Mouse (Mus musculus) E14TG2a.4 (cell line): Measurements from ENCODE around the gene Hmcn2.

Experiments
- H3K27me3 ChIP-seq: 2 replicates; pipeline ENCODE4 v1.6.1; 2014; ENCODE audit warnings: low read length, control low read depth; ENCODE audit not compliant: insufficient read depth
- H3K36me3 ChIP-seq: 2 replicates; pipeline ENCODE4 v1.6.1; 2014; ENCODE audit warnings: low read length, control low read depth; ENCODE audit not compliant: insufficient read depth
- H3K4me1 ChIP-seq: replicated peaks from 2 replicates; pipeline ENCODE4 v1.6.1; 2014; ENCODE audit warnings: low read depth, low read length, control low read depth
- H3K4me3 ChIP-seq: replicated peaks from 2 replicates; pipeline ENCODE4 v1.5.1; 2014; ENCODE audit warnings: mild to moderate bottlenecking, low read length
- H3K9me3 ChIP-seq: 2 replicates; pipeline ENCODE4 v1.6.1; 2014; ENCODE audit warnings: low read length, control low read depth
- CTCF ChIP-seq: conservative IDR thresholded peaks from 2 replicates; pipeline ENCODE4 v1.5.1; 2014; ENCODE audit warnings: low read length
- NANOG ChIP-seq: IDR thresholded peaks from 2 replicates; pipeline ENCODE4 v1.6.1; 2014; ENCODE audit warnings: borderline replicate concordance, low read length, mixed read lengths
- POU5F1 ChIP-seq: IDR thresholded peaks from 2 replicates; pipeline ENCODE4 v1.6.1; 2014; ENCODE audit warnings: low read length, borderline replicate concordance

Gene Hmcn2

DNA sequence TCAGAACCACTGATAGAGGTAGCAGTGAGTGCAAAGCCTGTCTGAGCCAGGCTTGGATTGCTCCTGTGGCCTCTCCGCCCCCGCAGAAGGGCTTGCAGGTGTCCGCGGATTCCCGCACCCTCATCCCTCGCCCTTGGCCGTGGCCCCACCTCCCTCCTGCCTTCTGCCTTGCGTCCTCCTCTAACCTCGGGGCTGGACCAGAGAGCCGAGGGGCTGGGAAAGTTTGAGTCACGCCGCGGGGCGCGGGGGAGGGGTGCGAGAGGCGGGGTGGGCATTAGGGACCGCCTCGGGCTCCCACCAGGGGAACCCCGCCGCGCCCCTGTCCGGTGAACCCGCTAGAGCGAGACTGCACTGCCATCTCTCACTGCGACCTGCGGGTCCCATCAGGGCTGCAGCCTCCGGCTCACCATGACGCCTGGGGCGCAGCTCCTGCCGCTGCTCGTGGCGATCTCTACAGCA is at the start of gene Hmcn2:
Hmcn2 (plus strand) TSS at position 409 of the 459 bp plus-strand sequence.
- no peak for TF ChIP-seq CTCF
- no peak for TF ChIP-seq POU5F1
- TF ChIP-seq NANOG = no peak
- Histone ChIP-seq H3K4me3 (peak within 1 kb of the TSS; percentile 67), H3K4me1 (peaks cover 34% of the 10 kb centered on the region), H3K36me3 (no peaks in the 10 kb centered on the region), H3K9me3 (no peaks in the 10 kb centered on the region), H3K27me3 (peaks cover 89% of the 10 kb centered on the region)

GRCm38 (mm10) chr2:31267447-31267846 is 46.8 kb upstream of the Hmcn2 start:
- H3K9me3 ChIP-seq = no peaks in the 10 kb centered on the region
- peaks cover 9% of the 10 kb centered on the region for H3K27me3 ChIP-seq
- no peak overlapping the region for H3K4me3 ChIP-seq
- peaks cover 62% of the 10 kb centered on the region for H3K4me1 ChIP-seq
- H3K36me3 ChIP-seq = no peaks in the 10 kb centered on the region
- TF ChIP-seq CTCF (no peak), POU5F1 (no peak), NANOG (no peak)

- Histone ChIP-seq H3K9me3 (no peaks in the 10 kb centered on the region), H3K4me1 (peaks cover 58% of the 10 kb centered on the region), H3K4me3 (no peak overlapping the region), H3K27me3 (peaks cover 6% of the 10 kb centered on the region), H3K36me3 (no peaks in the 10 kb centered on the region)
- no peak for TF ChIP-seq POU5F1
Observed at GRCm38 (mm10) chr2:31268631-31269030, 45.6 kb upstream of the Hmcn2 start.

- TF ChIP-seq NANOG (no peak), CTCF (no peak), POU5F1 (no peak)
- Histone ChIP-seq H3K27me3 (peaks cover 8% of the 10 kb centered on the region), H3K4me1 (peaks cover 58% of the 10 kb centered on the region), H3K36me3 (no peaks in the 10 kb centered on the region), H3K4me3 (no peak overlapping the region), H3K9me3 (no peaks in the 10 kb centered on the region)
Observed at GRCm38 (mm10) chr2:31269188-31269587, 45.0 kb upstream of the Hmcn2 start.

- TF ChIP-seq POU5F1 (no peak), CTCF (no peak), NANOG (no peak)
Observed at GRCm38 (mm10) chr2:31269847-31270246, 44.4 kb upstream of the Hmcn2 start.

GRCm38 (mm10) chr2:31270470-31270869 is 43.7 kb upstream of the Hmcn2 start:
- TF ChIP-seq CTCF = no peak
- TF ChIP-seq NANOG = no peak
- no peak for TF ChIP-seq POU5F1
- Histone ChIP-seq H3K4me1 (peaks cover 53% of the 10 kb centered on the region), H3K36me3 (no peaks in the 10 kb centered on the region), H3K27me3 (peaks cover 8% of the 10 kb centered on the region), H3K4me3 (0 out of 2 replicates have a peak overlapping the region, but pooled peaks have one; percentile 10), H3K9me3 (no peaks in the 10 kb centered on the region)

More at GRCm38 (mm10) chr2:31269847-31270246, 44.4 kb upstream of the Hmcn2 start:
- peaks cover 55% of the 10 kb centered on the region for H3K4me1 ChIP-seq
- H3K9me3 ChIP-seq = no peaks in the 10 kb centered on the region
- H3K36me3 ChIP-seq = no peaks in the 10 kb centered on the region
- 0 out of 2 replicates have a peak overlapping the region, but pooled peaks have one; percentile 10 for H3K4me3 ChIP-seq
- peaks cover 8% of the 10 kb centered on the region for H3K27me3 ChIP-seq

DNA sequence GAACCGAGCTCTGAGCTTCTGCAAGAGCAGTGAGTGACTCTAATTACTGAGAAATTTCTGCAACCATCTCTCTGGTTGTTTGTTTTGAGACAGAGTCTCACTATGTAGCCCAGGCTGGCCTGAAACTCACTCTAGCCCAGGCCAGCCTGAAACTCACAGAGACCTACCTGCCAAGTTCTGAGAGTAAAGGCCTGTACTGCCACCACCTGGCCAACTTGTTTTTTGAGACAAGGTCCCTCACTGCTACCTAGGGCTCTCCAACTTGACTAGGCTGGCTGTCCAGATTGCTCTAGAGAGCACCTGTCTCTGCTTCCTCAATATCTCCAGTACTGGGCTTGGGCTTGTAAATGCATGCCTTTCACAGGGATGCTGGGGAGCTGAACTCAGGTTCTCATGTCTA is 43.1 kb upstream of the Hmcn2 start:
- TF ChIP-seq POU5F1 = no peak
- peak; percentile 10; the same call in 1 of the 2 replicates for TF ChIP-seq CTCF
- TF ChIP-seq NANOG = no peak
- Histone ChIP-seq H3K27me3 (peaks cover 8% of the 10 kb centered on the region), H3K4me1 (peaks cover 47% of the 10 kb centered on the region), H3K4me3 (no peak overlapping the region), H3K36me3 (no peaks in the 10 kb centered on the region), H3K9me3 (no peaks in the 10 kb centered on the region)

DNA sequence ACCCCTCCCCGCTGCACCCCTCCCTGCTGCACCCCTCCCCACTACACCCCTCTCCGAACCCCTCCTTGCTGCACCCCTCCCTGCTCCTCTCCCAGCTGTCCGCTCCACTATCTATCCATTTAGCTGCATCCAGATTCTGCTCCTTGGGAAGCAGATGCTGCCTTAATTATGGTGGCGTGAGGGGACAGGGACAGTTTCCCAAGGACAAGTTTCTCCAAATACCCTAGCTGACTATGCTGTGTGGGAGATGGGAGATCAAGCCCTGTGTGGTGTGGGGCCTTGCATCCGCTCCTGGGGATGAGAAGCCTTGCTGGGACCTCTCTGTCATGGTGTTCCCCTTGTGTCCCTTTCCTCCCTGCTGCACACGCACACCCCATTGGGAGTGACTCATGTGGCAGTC is 39.2 kb upstream of the Hmcn2 start:
- H3K4me1 ChIP-seq = peaks cover 19% of the 10 kb centered on the region
- peaks cover 16% of the 10 kb centered on the region for H3K27me3 ChIP-seq
- TF ChIP-seq NANOG = no peak
- no peak for TF ChIP-seq CTCF
- no peak for TF ChIP-seq POU5F1
- no peaks in the 10 kb centered on the region for H3K36me3 ChIP-seq
- no peaks in the 10 kb centered on the region for H3K9me3 ChIP-seq
- no peak overlapping the region for H3K4me3 ChIP-seq

GRCm38 (mm10) chr2:31277810-31278209 is 36.4 kb upstream of the Hmcn2 start:
- H3K27me3 ChIP-seq = peaks cover 16% of the 10 kb centered on the region
- H3K36me3 ChIP-seq = no peaks in the 10 kb centered on the region
- no peak overlapping the region for H3K4me3 ChIP-seq
- no peaks in the 10 kb centered on the region for H3K9me3 ChIP-seq
- peaks cover 11% of the 10 kb centered on the region for H3K4me1 ChIP-seq
- TF ChIP-seq NANOG = no peak
- no peak for TF ChIP-seq CTCF
- no peak for TF ChIP-seq POU5F1

GRCm38 (mm10) chr2:31278483-31278882 is 35.7 kb upstream of the Hmcn2 start:
- H3K4me3 ChIP-seq = no peak overlapping the region
- peaks cover 11% of the 10 kb centered on the region for H3K4me1 ChIP-seq
- no peaks in the 10 kb centered on the region for H3K36me3 ChIP-seq
- peaks cover 11% of the 10 kb centered on the region for H3K27me3 ChIP-seq
- H3K9me3 ChIP-seq = no peaks in the 10 kb centered on the region
- TF ChIP-seq POU5F1 (no peak), NANOG (no peak), CTCF (no peak)
